8 mouse cellular contexts compared by ENCODE assay signal in the genomic region with DNA sequence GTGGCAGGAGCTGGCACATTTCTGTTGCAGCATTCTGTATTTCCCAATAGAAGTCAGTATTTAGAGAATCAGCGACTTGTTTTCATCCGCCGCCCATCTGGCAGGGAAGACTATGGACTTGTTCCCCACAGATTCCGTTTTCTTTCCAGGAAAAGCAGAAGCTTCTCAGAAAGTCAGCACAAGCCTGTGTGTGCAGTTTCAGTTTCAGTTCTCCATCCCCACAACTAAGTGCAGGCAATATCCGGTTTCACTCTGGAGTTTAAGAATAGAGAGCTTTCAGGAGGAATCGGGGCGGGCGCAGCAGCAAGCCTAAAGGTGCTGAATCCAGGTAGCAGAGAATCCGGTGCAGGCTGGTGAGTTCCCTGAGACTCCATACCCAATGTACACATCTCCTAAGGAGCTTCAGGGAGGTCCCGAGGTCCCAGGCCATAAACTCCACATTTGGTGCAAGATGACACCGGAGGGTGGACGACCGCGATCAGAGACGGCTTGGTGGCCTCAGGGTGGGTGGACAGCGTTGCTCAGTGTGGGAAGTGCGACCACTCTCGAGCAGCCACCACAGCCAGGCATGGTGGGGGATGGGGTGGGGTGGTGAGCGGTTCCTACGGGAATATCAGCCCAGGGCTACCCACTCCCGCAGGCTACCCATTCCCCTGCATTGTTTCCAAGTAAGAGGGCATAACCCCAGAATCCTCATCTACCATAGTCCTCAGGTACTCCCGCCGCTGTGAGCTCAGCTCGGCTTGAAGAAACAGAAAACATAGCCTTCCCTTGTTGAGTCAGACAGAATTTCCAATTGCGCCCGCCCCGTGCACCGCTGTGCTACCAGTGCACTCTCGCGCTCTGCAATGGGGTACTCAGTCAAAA. TPM values are rescaled to one million over a fixed set of nuclear protein-coding genes. Genes with fewer than 3 reads are reported as not detected.
DNase-seq lines count a peak whose midpoint lies in the region; ATAC-seq and TF ChIP-seq lines count a peak whose summit lies in the region.

A gene (plus strand): TSS at position 256 of the 867 bp plus-strand sequence.

- no peak within 1 kb of the TSS for H3ac ChIP-seq in myocyte (ENCODE audit: control insufficient read depth, insufficient read length)

- no peaks in the 10 kb centered on the region for H3K9me3 ChIP-seq in erythroblast, embryonic 14.5 days (ENCODE audit: control insufficient read depth, low read length)
- no peaks in the 10 kb centered on the region for H3K9me3 ChIP-seq in heart, embryonic 13.5 days
- H3K9me3 ChIP-seq in kidney, postnatal 0 days (replicated peaks; ENCODE audit: low read length) = no peaks in the 10 kb centered on the region
- no peaks in the 10 kb centered on the region for H3K9me3 ChIP-seq in liver, embryonic 11.5 days (ENCODE audit: control insufficient read depth, low read length)
- H3K9me3 ChIP-seq in stomach, embryonic 15.5 days = no peaks in the 10 kb centered on the region

- H3K4me3 ChIP-seq in erythroblast, embryonic 14.5 days (replicated peaks) = peak within 1 kb of the TSS; percentile 71
- peak within 1 kb of the TSS; percentile 71 for H3K4me3 ChIP-seq in heart, embryonic 13.5 days
- H3K4me3 ChIP-seq in kidney, postnatal 0 days (replicated peaks; ENCODE audit: low read depth, low read length) = peak within 1 kb of the TSS; percentile 60
- H3K4me3 ChIP-seq in liver, embryonic 11.5 days (ENCODE audit: low read depth, low read length) = peak within 1 kb of the TSS; percentile 63
- peak within 1 kb of the TSS; percentile 39 for H3K4me3 ChIP-seq in myocyte
- peak within 1 kb of the TSS; percentile 61 for H3K4me3 ChIP-seq in stomach, embryonic 15.5 days (replicated peaks)

- H3K4me2 ChIP-seq in heart, embryonic 13.5 days = peak within 1 kb of the TSS; percentile 87
- peak within 1 kb of the TSS; percentile 95 for H3K4me2 ChIP-seq in kidney, postnatal 0 days (ENCODE audit: low read length)
- peak within 1 kb of the TSS; percentile 94 for H3K4me2 ChIP-seq in liver, embryonic 11.5 days
- H3K4me2 ChIP-seq in myocyte (ENCODE audit: low read depth) = peak within 1 kb of the TSS; percentile 89
- peak within 1 kb of the TSS; percentile 96 for H3K4me2 ChIP-seq in stomach, embryonic 15.5 days

- WGBS in heart, embryonic 13.5 days = under 1% methylated on average over 30 of the region's 30 CpGs
- under 1% methylated on average over 30 of the region's 30 CpGs for WGBS in kidney, postnatal 0 days
- WGBS in liver, embryonic 11.5 days = 2% methylated on average over 30 of the region's 30 CpGs
- 1% methylated on average over 30 of the region's 30 CpGs for WGBS in stomach, embryonic 15.5 days

- H3K36me3 ChIP-seq in erythroblast, embryonic 14.5 days (ENCODE audit: control insufficient read depth) = no peaks in the 10 kb centered on the region
- H3K36me3 ChIP-seq in heart, embryonic 13.5 days = no peaks in the 10 kb centered on the region
- H3K36me3 ChIP-seq in kidney, postnatal 0 days (ENCODE audit: insufficient read depth, low read length) = no peaks in the 10 kb centered on the region
- H3K36me3 ChIP-seq in liver, embryonic 11.5 days (ENCODE audit: control insufficient read depth, insufficient read depth, low read length) = no peaks in the 10 kb centered on the region
- H3K36me3 ChIP-seq in myocyte (ENCODE audit: control insufficient read depth, insufficient read depth) = no peaks in the 10 kb centered on the region
- H3K36me3 ChIP-seq in stomach, embryonic 15.5 days = no peaks in the 10 kb centered on the region

- H3K4me1 ChIP-seq in erythroblast, embryonic 14.5 days (ENCODE audit: control insufficient read depth) = peaks cover 34% of the 10 kb centered on the region
- peaks cover 4% of the 10 kb centered on the region; the same call in 1 of the 2 replicates for H3K4me1 ChIP-seq in heart, embryonic 13.5 days
- no peaks in the 10 kb centered on the region for H3K4me1 ChIP-seq in kidney, postnatal 0 days (replicated peaks; ENCODE audit: insufficient read depth, low read length)
- no peaks in the 10 kb centered on the region for H3K4me1 ChIP-seq in liver, embryonic 11.5 days (replicated peaks; ENCODE audit: control insufficient read depth, insufficient read depth, low read length)
- no peaks in the 10 kb centered on the region for H3K4me1 ChIP-seq in stomach, embryonic 15.5 days

- H3K27me3 ChIP-seq in erythroblast, embryonic 14.5 days (ENCODE audit: control insufficient read depth) = peaks cover 5% of the 10 kb centered on the region
- H3K27me3 ChIP-seq in heart, embryonic 13.5 days (replicated peaks) = no peaks in the 10 kb centered on the region; the same call in none of the 2 replicates
- H3K27me3 ChIP-seq in kidney, postnatal 0 days (ENCODE audit: insufficient read depth, low read length) = no peaks in the 10 kb centered on the region
- H3K27me3 ChIP-seq in liver, embryonic 11.5 days (replicated peaks; ENCODE audit: control insufficient read depth, insufficient read depth, low read length) = no peaks in the 10 kb centered on the region
- no peaks in the 10 kb centered on the region for H3K27me3 ChIP-seq in myocyte (ENCODE audit: control insufficient read depth, insufficient read depth, insufficient read length)
- H3K27me3 ChIP-seq in stomach, embryonic 15.5 days (replicated peaks) = no peaks in the 10 kb centered on the region

- no peak for TF ChIP-seq POLR2A in myocyte (IDR thresholded peaks at IDR 0.05; ENCODE audit: insufficient read length, low read depth)

- peak; percentile 68 for DNase-seq in 416B (ENCODE audit: low read depth)
- DNase-seq in adrenal gland, adult 8-10 months = peak; percentile 51
- peak; percentile 91 for DNase-seq in kidney, postnatal 0 days (ENCODE audit: low spot score)
- peak; percentile 53 for DNase-seq in liver, embryonic 11.5 days (ENCODE audit: low spot score)

- TF ChIP-seq CTCF in kidney, postnatal 0 days (IDR thresholded peaks at IDR 0.05; ENCODE audit: low read depth) = no peak

- H3K27ac ChIP-seq in heart, embryonic 13.5 days (replicated peaks) = 0 out of 2 replicates have a peak within 1 kb of the TSS, but pooled peaks have one; percentile 6
- H3K27ac ChIP-seq in kidney, postnatal 0 days = peak within 1 kb of the TSS; percentile 47; the same call in 1 of the 2 replicates
- no peak within 1 kb of the TSS for H3K27ac ChIP-seq in liver, embryonic 11.5 days (ENCODE audit: low read depth, low read length)
- H3K27ac ChIP-seq in stomach, embryonic 15.5 days = peak within 1 kb of the TSS; percentile 53

- peak within 1 kb of the TSS; percentile 78 for H3K9ac ChIP-seq in heart, embryonic 13.5 days
- peak within 1 kb of the TSS; percentile 65 for H3K9ac ChIP-seq in kidney, postnatal 0 days (ENCODE audit: low read depth, low read length)
- H3K9ac ChIP-seq in liver, embryonic 11.5 days (ENCODE audit: low read depth, low read length) = peak within 1 kb of the TSS; percentile 27
- peak within 1 kb of the TSS; percentile 20; the same call in 1 of the 2 replicates for H3K9ac ChIP-seq in stomach, embryonic 15.5 days

- no peak; the same call in none of the 2 replicates for ATAC-seq in heart, embryonic 13.5 days (ENCODE audit: extremely low read depth, insufficient number of reproducible peaks, low FRiP score, low TSS enrichment)
- ATAC-seq in kidney, postnatal 0 days (replicated peaks; ENCODE audit: low FRiP score, low read depth) = peak; percentile 83
- peak; percentile 64 for ATAC-seq in liver, embryonic 11.5 days (replicated peaks; ENCODE audit: low FRiP score)
- ATAC-seq in stomach, embryonic 15.5 days (ENCODE audit: insufficient read depth, low FRiP score, low read depth) = peak; percentile 81; the same call in 1 of the 2 replicates

- H3K79me2 ChIP-seq in myocyte (ENCODE audit: control insufficient read depth, insufficient read depth) = no peaks in the 10 kb centered on the region

TF ChIP-seq in myocyte, 11 proteins besides CTCF, POLR2A, EP300 and RAD21:
- TF ChIP-seq TCF12 (IDR thresholded peaks at IDR 0.05; ENCODE audit: insufficient read depth, poor library complexity, severe bottlenecking) (no peak), MYOD1 (IDR thresholded peaks at IDR 0.05; ENCODE audit: control insufficient read depth in 1 of 3, insufficient read length in 2 of 3, low read depth in 2 of 3) (no peak), MAX (IDR thresholded peaks at IDR 0.05; ENCODE audit: low read depth) (no peak), TCF3 (IDR thresholded peaks at IDR 0.05; ENCODE audit: insufficient read length, low read depth) (no peak), MYOG (IDR thresholded peaks at IDR 0.05; ENCODE audit: control insufficient read depth in 1 of 3, insufficient read depth in 1 of 3, insufficient read length in 2 of 3, low read depth in 2 of 3) (no peak), E2F4 (IDR thresholded peaks at IDR 0.05; ENCODE audit: insufficient read depth) (no peak), SRF (IDR thresholded peaks at IDR 0.05; ENCODE audit: control insufficient read depth, insufficient read length, low read depth) (no peak), REST (IDR thresholded peaks at IDR 0.05; ENCODE audit: insufficient read depth, insufficient read length) (no peak), POLR2AphosphoS2 (IDR thresholded peaks at IDR 0.05; ENCODE audit: insufficient read length, low read depth) (no peak), CEBPB (IDR thresholded peaks at IDR 0.05; ENCODE audit: insufficient read depth, poor library complexity, severe bottlenecking) (no peak), USF1 (IDR thresholded peaks at IDR 0.05; ENCODE audit: low read depth) (no peak)

RNA-seq across cellular contexts. Expression of the gene that starts here (rescaled TPM):
- 10 to 100 TPM; 16.1 to 23.3 (median 17.2) TPM for total RNA-seq in adrenal gland, adult 8-10 months (2022)
- polyA plus RNA-seq in erythroblast, embryonic 14.5 days (2012) = 0.04 TPM in 2 replicates
- polyA plus RNA-seq in heart, embryonic 13.5 days (2015; fragmentation: Nextera tagmentation; extraction: Ambion mirVana) = 2.3 and 2.4 TPM in 2 replicates
- polyA plus RNA-seq in kidney, postnatal 0 days (2015; fragmentation: Nextera tagmentation; extraction: Ambion mirVana) = 6.0 and 7.1 TPM in 2 replicates
- 3.4 TPM in 2 replicates for polyA plus RNA-seq in liver, embryonic 11.5 days (2014; fragmentation: Nextera tagmentation; extraction: Ambion mirVana)
- polyA plus RNA-seq in myocyte (2012; fragmentation: generic; extraction: Trizol) = 0.05 TPM
- polyA plus RNA-seq in stomach, embryonic 15.5 days (2015; fragmentation: Nextera tagmentation; extraction: Ambion mirVana) = 5.4 and 5.5 TPM in 2 replicates

Comparison
In these comparisons a context has a peak if more than half of its experiments do, and no peak if none do; other contexts are left out.
1. H3K9ac ChIP-seq: peak in every context shown above with its lines; median percentile 78 in heart, embryonic 13.5 days; 65 in kidney, postnatal 0 days; 27 in liver, embryonic 11.5 days; 20 in stomach, embryonic 15.5 days.